Mouse (Mus musculus) olfactory bulb, adult 2 months (tissue): ENCODE results near the gene Rras. TPM values are rescaled to one million over a fixed set of nuclear protein-coding genes. Genes with fewer than 3 reads are reported as not detected.

Source experiments
- H3K27ac ChIP-seq: fragments of 200-500 bp; 2 replicates; pipeline ENCODE4 v1.5.1; 2012; ENCODE audit warnings: low read depth, low read length; ENCODE audit not compliant: insufficient read depth
- H3K4me1 ChIP-seq: fragments of 200-500 bp; 2 replicates; pipeline ENCODE4 v1.6.1; 2012; ENCODE audit warnings: low read length; ENCODE audit not compliant: control insufficient read depth, insufficient read depth
- H3K4me3 ChIP-seq: fragments of 200-500 bp; 2 replicates; pipeline ENCODE4 v1.5.1; 2012; ENCODE audit warnings: mild to moderate bottlenecking, low read depth, low read length, moderate library complexity; ENCODE audit not compliant: insufficient read depth
- CTCF ChIP-seq: fragments of 200-500 bp; IDR thresholded peaks from 2 replicates; pipeline ENCODE4 v1.5.1; 2012; ENCODE audit warnings: low read depth, mild to moderate bottlenecking, low read length, moderate library complexity; ENCODE audit not compliant: insufficient read depth
- POLR2A ChIP-seq: fragments of 200-500 bp; IDR thresholded peaks from 2 replicates; pipeline ENCODE4 v1.6.1; 2012; ENCODE audit warnings: mild to moderate bottlenecking, low read depth, low read length, moderate library complexity; ENCODE audit not compliant: insufficient read depth
- WGBS: fragments of 180-500 bp; shearing (Covaris S2); methylation state at CpG from one replicate; pipeline ENCODE4 v1.1.7; 2018; 5-methylcytosine and 5-hydroxymethylcytosine counted together
- polyA plus RNA-seq: library from polyadenylated mRNA; stranded (reverse); fragments of >200 nt; gene quantifications from 2 replicates; pipeline ENCODE4 v1.2.4, GENCODE M21; 2012; ENCODE audit warnings: low replicate concordance; ENCODE audit not compliant: missing spikeins, insufficient read depth, insufficient read length

Gene Rras
- polyA plus RNA-seq, 1 experiment = not detected

- Histone ChIP-seq H3K27ac (no peak overlapping the region), H3K4me3 (no peak overlapping the region), H3K4me1 (peaks cover 18% of the 10 kb centered on the region)
- TF ChIP-seq POLR2A = no peak
- TF ChIP-seq CTCF = peak; percentile 85
- 23% methylated on average over 6 of the region's 6 CpGs for WGBS
These were observed 34.7 kb upstream of the Rras start for GRCm38 (mm10) chr7:44983085-44983484.

- H3K27ac ChIP-seq = no peak overlapping the region
- TF ChIP-seq CTCF = no peak
- no peak for TF ChIP-seq POLR2A
- 63% methylated on average over 7 of the region's 7 CpGs for WGBS
- H3K4me1 ChIP-seq = peaks cover 20% of the 10 kb centered on the region
- no peak overlapping the region for H3K4me3 ChIP-seq
These were observed 33.6 kb upstream of the Rras start for GRCm38 (mm10) chr7:44983944-44984832.

GRCm38 (mm10) chr7:44984833-44985164 lies 33.0 kb upstream of the Rras start:
- Histone ChIP-seq H3K4me1 (peaks cover 20% of the 10 kb centered on the region), H3K4me3 (no peak overlapping the region), H3K27ac (no peak overlapping the region)
- TF ChIP-seq CTCF (no peak), POLR2A (no peak)
- 38% methylated on average over 3 of the region's 3 CpGs for whole genome bisulfite sequencing

- Histone ChIP-seq H3K27ac (peak overlapping the region; percentile 61), H3K4me1 (peaks cover 20% of the 10 kb centered on the region), H3K4me3 (peak overlapping the region; percentile 70)
- under 1% methylated on average over 45 of the region's 45 CpGs for WGBS
- no peak for TF ChIP-seq CTCF
- TF ChIP-seq POLR2A = no peak
These were observed 32.1 kb upstream of the Rras start for GRCm38 (mm10) chr7:44985595-44986191.

- peak within 1 kb of the TSS; percentile 86 for H3K27ac ChIP-seq
- H3K4me3 ChIP-seq = peak within 1 kb of the TSS; percentile 70
- H3K4me1 ChIP-seq = peaks cover 20% of the 10 kb centered on the region
- under 1% methylated on average over 42 of the region's 42 CpGs for WGBS
- peak; percentile 61 for TF ChIP-seq POLR2A
- TF ChIP-seq CTCF = no peak
These were observed 31.4 kb upstream of the Rras start, which contains the start of gene Prmt1 for GRCm38 (mm10) chr7:44986192-44986878. Gene Prmt1 (minus strand): TSS chr7:44986568.

GRCm38 (mm10) chr7:44986879-44987718 lies 30.7 kb upstream of the Rras start:
- under 1% methylated on average over 29 of the region's 29 CpGs for WGBS
- H3K27ac ChIP-seq = peak overlapping the region; percentile 86
- TF ChIP-seq CTCF = no peak
- TF ChIP-seq POLR2A = no peak

GRCm38 (mm10) chr7:44996672-44997071 lies 21.1 kb upstream of the Rras start:
- H3K4me3 ChIP-seq = peak overlapping the region; percentile 51; the same call in 1 of the 2 replicates
- WGBS = 9% methylated on average over 10 of the region's 10 CpGs
- no peak for TF ChIP-seq CTCF
- TF ChIP-seq POLR2A = no peak
- no peak overlapping the region for H3K27ac ChIP-seq
- peaks cover 18% of the 10 kb centered on the region for H3K4me1 ChIP-seq

More at GRCm38 (mm10) chr7:44986879-44987718, 30.7 kb upstream of the Rras start:
- peak overlapping the region; percentile 65 for H3K4me3 ChIP-seq
- peaks cover 20% of the 10 kb centered on the region for H3K4me1 ChIP-seq
